9 mouse cellular contexts compared by ENCODE assay signal in the genomic region with DNA sequence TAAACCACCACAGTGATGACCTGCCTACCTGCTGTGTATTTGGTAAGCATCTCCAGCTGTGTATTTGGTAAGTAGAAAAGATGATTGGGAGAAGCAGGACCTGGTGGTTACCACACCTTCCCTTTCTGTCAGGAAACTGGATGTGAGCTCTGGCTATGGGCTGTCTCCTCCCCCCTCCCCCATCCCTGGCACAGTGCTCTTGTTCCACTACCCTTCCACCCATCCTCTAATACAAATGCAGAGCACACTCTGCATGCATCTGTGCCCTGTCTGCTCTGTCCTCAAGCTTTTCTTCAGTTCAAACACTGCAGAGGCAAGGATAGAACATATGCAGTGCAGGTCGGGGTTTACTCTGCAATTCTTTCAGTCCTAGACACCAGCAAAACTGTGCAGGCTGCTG. TPM values are rescaled to one million over a fixed set of nuclear protein-coding genes. Genes with fewer than 3 reads are reported as not detected.
A peak's percentile ranks its signal among the peaks of the same experiment; 100 is the strongest.
DNase-seq lines count a peak whose midpoint lies in the region; ATAC-seq lines count a peak whose summit lies in the region.
"Had no signal": no experiment of that assay in that cellular context is flagged by ENCODE, and none has a peak within 500 bp of the region (broad histone marks: within the 10 kb centered on the region; RNA-seq: fewer than 3 reads in every experiment).

No protein-coding gene starts in this region.

- WGBS in kidney, embryonic 16.5 days: 32% methylated on average over 1 of the region's 1 CpGs
- WGBS in heart, embryonic 14.5 days: 18% methylated on average over 1 of the region's 1 CpGs
- 13% methylated on average over 1 of the region's 1 CpGs for WGBS in macrophage (ENCODE audit: missing documents)

- H3K9me3 ChIP-seq in kidney, embryonic 16.5 days (ENCODE audit: low read length): no peaks in the 10 kb centered on the region
- H3K9me3 ChIP-seq in heart, embryonic 14.5 days (ENCODE audit: control insufficient read depth, low read length): 0 out of 2 replicates have a peak, but pooled peaks cover 2% of the 10 kb centered on the region

- peak overlapping the region; percentile 83 for H3K27ac ChIP-seq in kidney, embryonic 16.5 days (ENCODE audit: low read length)
- peak overlapping the region; percentile 89 to 93 for H3K27ac ChIP-seq in heart, embryonic 14.5 days (replicated peaks in 1 of 2; ENCODE audit: control insufficient read depth in 1 of 2, insufficient read depth in 1 of 2, low read depth in 2 of 2, low read length in 2 of 2)
- peak overlapping the region; percentile 96 for H3K27ac ChIP-seq in macrophage

- H3K79me2 ChIP-seq in macrophage (ENCODE audit: inconsistent target): peaks cover 36% of the 10 kb centered on the region

- H3K4me1 ChIP-seq in kidney, embryonic 16.5 days (ENCODE audit: insufficient read depth, low read length): peaks cover 24% of the 10 kb centered on the region
- H3K4me1 ChIP-seq in heart, embryonic 14.5 days (ENCODE audit: control insufficient read depth in 2 of 2, insufficient read depth in 2 of 2, low read length in 2 of 2): peaks cover 25 to 29% of the 10 kb centered on the region in 2 experiments

- no peak for ATAC-seq in kidney, embryonic 16.5 days (ENCODE audit: low FRiP score, low TSS enrichment)
- no peak for ATAC-seq in heart, embryonic 14.5 days (ENCODE audit: insufficient number of reproducible peaks, insufficient read depth, low FRiP score, low read depth)
- no peak for ATAC-seq in megakaryocyte-erythroid progenitor cell, adult 5-6 weeks (replicated peaks; ENCODE audit: low FRiP score, low TSS enrichment, poor library complexity, severe bottlenecking)

- 0 out of 2 replicates have a peak overlapping the region, but pooled peaks have one; percentile 53 for H3K9ac ChIP-seq in kidney, embryonic 16.5 days (replicated peaks; ENCODE audit: low read length)
- peak overlapping the region; percentile 58 for H3K9ac ChIP-seq in heart, embryonic 14.5 days (ENCODE audit: low read length)

- no peaks in the 10 kb centered on the region for H3K27me3 ChIP-seq in kidney, embryonic 16.5 days (ENCODE audit: insufficient read depth, low read length)
- no peaks in the 10 kb centered on the region for H3K27me3 ChIP-seq in heart, embryonic 14.5 days (ENCODE audit: control insufficient read depth, insufficient read depth, low read length)

- no peak overlapping the region; the same call in 1 of the 2 replicates for H3K4me3 ChIP-seq in kidney, embryonic 16.5 days (ENCODE audit: low read length)
- peak overlapping the region; percentile 13 to 29; a peak in 3 of 4 replicates for H3K4me3 ChIP-seq in heart, embryonic 14.5 days (ENCODE audit: control insufficient read depth in 1 of 2, insufficient read depth in 1 of 2, low read depth in 1 of 2, low read length in 2 of 2)
- H3K4me3 ChIP-seq in macrophage (ENCODE audit: inconsistent target): peak overlapping the region; percentile 67

- peak overlapping the region; percentile 50 for H3K4me2 ChIP-seq in kidney, embryonic 16.5 days (replicated peaks; ENCODE audit: low read depth, low read length)
- H3K4me2 ChIP-seq in heart, embryonic 14.5 days (ENCODE audit: low read length): peak overlapping the region; percentile 68

- no peak for DNase-seq in kidney, adult 8-10 months
- peak; percentile 44 for DNase-seq in brain, adult 2 months (ENCODE audit: low read depth, low spot score)
- DNase-seq in spleen, postnatal 10 days (ENCODE audit: low spot score in 2 of 2): no peak
- DNase-seq in B cell, adult 2 months: no peak

- H3K36me3 ChIP-seq in kidney, embryonic 16.5 days (ENCODE audit: insufficient read depth, low read length): no peaks in the 10 kb centered on the region
- H3K36me3 ChIP-seq in heart, embryonic 14.5 days (ENCODE audit: control insufficient read depth, insufficient read depth, low read length): no peaks in the 10 kb centered on the region
- peaks cover 14% of the 10 kb centered on the region; the same call in 1 of the 2 replicates for H3K36me3 ChIP-seq in macrophage (ENCODE audit: inconsistent target)

RNA-seq across cellular contexts. Expression of a gene that starts 19.8 kb away (rescaled TPM):
- not detected in 2 replicates for polyA plus RNA-seq in kidney, embryonic 16.5 days (2015; fragmentation: Nextera tagmentation; extraction: Ambion mirVana)
- not detected in 2 replicates for polyA plus RNA-seq in heart, embryonic 14.5 days (2014; fragmentation: Nextera tagmentation; extraction: Ambion mirVana)
- total RNA-seq in macrophage (2018; cell fraction: chromatin; rRNA removed): 1 to 10 TPM in 10 of 26 experiments, not detected in 16; 1.6 to 3.4 (median 2.7) TPM
- 1 to 10 TPM in 13 of 26 experiments, under 1 TPM in 1, not detected in 12; 0.10 to 4.6 (median 2.7) TPM for total RNA-seq in macrophage (2018; cell fraction: cytosol; rRNA removed)
- 1 to 10 TPM in 14 of 26 experiments, not detected in 12; 1.0 to 4.9 (median 2.6) TPM for total RNA-seq in macrophage (2018; cell fraction: nucleus; rRNA removed)
- polyA plus RNA-seq in macrophage (2018): not detected in 3 replicates
- not detected in 2 replicates for total RNA-seq in megakaryocyte-erythroid progenitor cell, adult 5-6 weeks (2014; fragmentation: Nextera tagmentation)
- 3.7 TPM in 1 of 2 replicates, not detected in the other for total RNA-seq in megakaryocyte-erythroid progenitor cell, adult 5-6 weeks (2017)
- total RNA-seq: layer of hippocampus, adult 18-20 months had no signal
